Mouse (Mus musculus): Measurements from ENCODE around the gene Hist2h3c1.
"Not testable (repeated sequence)": the region's sequence is repeated elsewhere in the genome, so short reads cannot be mapped to it uniquely, and the experiment has no call there.

Hist2h3c1 gene

DNA sequence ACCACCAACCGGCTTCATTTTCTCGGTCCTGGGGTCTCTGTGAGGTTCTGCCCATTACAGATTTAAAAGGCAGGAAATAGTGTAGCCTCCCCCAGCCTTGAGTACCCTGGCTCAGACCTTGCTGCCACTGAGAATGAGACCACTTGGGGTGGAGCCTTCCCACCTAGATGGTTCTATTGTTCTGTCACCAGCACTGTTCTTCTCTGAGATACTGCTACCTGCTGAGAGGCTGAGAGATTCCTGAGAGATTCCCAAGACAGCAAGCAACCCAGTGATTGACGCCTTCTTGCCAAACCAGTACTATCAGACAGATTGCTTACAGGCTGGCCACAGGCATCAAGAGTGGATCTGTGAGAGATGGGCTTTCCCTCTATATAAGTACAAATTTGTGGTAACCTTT, 42.7 kb downstream of the Hist2h3c1 start:
- no peak for DNase-seq (ENCODE audit: low spot score)

DNA sequence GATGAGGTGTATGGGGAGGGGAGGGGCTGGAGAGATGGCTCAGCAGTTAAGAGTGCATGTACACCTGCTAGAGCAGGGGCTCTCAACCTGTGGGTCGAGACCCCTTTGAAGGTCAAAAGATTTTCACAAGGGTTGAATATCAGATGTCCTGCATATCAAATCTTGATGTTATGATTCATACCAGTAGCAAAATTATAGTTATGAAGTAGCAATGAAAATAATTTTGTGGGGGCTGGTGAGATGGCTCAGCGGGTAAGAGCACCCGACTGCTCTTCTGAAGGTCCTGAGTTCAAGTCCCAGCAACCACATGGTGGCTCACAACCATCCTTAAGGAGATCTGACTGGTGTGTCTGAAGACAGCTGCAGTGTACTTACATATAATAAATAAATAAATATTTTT, 44.2 kb downstream of the Hist2h3c1 start:
- not testable (repeated sequence) for DNase-seq (ENCODE audit: low spot score)

DNA sequence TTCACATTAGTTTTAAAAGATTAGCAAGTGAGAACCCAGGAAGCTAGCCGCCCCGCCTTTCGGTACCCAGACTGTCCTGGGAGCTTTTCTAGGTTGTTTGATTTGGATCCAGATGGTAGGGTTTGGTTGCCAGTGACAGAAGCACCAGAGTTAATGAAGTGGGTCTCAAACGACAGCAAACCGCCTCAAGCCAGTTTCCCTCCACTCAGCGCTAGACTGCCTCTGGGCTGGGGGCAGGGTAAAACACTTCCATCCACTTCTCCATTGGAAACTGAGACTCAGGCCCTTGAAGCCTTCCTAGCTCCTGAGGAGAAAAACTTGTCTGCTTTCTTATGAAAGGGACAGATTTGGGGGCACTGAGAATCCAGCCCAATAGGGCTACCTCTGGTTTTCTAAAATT, 46.2 kb downstream of the Hist2h3c1 start:
- no peak for DNase-seq (ENCODE audit: low spot score)

DNA sequence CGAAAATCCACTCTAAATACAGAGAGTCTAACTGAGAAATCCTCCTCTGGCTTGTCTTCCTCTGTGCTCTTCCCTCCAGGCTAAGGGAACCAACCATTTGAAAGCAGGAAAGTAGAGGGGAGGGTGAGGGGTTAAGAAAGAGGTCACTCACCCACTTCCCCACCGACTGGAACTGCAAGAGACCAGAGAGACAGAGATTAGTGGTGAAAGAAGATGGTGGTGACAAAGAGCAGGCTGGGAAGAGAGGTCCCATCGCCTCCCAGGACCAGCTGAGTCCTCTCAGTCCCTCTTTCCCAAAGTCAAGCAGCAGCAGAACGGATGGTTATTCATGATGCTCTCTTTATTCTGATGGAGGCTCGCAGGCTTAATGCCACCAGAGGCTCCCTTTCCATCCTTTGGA, 46.9 kb downstream of the Hist2h3c1 start:
- no peak for DNase-seq (ENCODE audit: low spot score)

DNA sequence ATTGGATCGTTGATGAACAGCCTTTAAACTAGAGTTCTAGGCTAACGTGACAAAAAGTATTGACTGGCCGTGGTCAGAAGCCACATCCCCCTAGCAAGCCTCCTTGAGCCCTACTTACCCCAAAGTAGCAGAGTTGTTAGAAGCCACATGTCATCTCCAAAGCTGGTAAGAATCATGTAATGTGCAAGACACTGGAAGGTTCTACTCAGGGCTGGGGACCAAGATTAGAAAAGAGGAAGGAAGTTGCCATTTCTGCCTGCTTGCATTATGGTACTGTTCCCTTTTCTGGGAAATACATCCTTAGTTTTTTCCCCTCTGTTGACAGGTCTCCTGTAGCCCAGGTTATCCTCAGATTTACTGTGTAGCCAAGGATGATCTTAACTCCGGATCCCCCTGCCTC, 47.3 kb downstream of the Hist2h3c1 start, which contains the start of gene Fcgr1:
Gene Fcgr1 (minus strand): TSS at position 183 of the 400 bp plus-strand sequence.
- no peak for DNase-seq (ENCODE audit: low spot score)
